Mouse (Mus musculus) hindbrain, embryonic 13.5 days (tissue): Measurements from ENCODE around the gene Kcnma1. TPM values are rescaled to one million over a fixed set of nuclear protein-coding genes. Genes with fewer than 3 reads are reported as not detected.

Source experiments
- ATAC-seq: fragments of 200-750 bp; cut with Nextera tagmentation; 2 replicates; pipeline ENCODE4 v1.8.0; 2017; ENCODE audit warnings: moderate TSS enrichment; ENCODE audit not compliant: low FRiP score
- H3K27ac ChIP-seq: fragments of 300-500 bp; sonication (generic); 2 replicates; pipeline ENCODE4 v1.5.1; 2015; ENCODE audit warnings: inconsistent platforms, mild to moderate bottlenecking, moderate library complexity
- H3K27me3 ChIP-seq: fragments of 300-500 bp; sonication (generic); 2 replicates; pipeline ENCODE4 v1.6.1; 2015; ENCODE audit warnings: mild to moderate bottlenecking, inconsistent platforms
- H3K36me3 ChIP-seq: fragments of 300-500 bp; sonication (generic); 2 replicates; pipeline ENCODE4 v1.6.1; 2015; ENCODE audit warnings: mild to moderate bottlenecking, inconsistent platforms
- H3K4me1 ChIP-seq: fragments of 300-500 bp; sonication (generic); replicated peaks from 2 replicates; pipeline ENCODE4 v1.6.1; 2015; ENCODE audit warnings: inconsistent platforms
- H3K4me2 ChIP-seq: fragments of 300-500 bp; sonication (generic); 2 replicates; pipeline ENCODE4 v1.6.1; 2015; ENCODE audit warnings: inconsistent platforms, mild to moderate bottlenecking, moderate library complexity
- H3K4me3 ChIP-seq: fragments of 300-500 bp; sonication (generic); 2 replicates; pipeline ENCODE4 v1.5.1; 2015; ENCODE audit warnings: mild to moderate bottlenecking, inconsistent platforms
- H3K9ac ChIP-seq: fragments of 300-500 bp; sonication (generic); 2 replicates; pipeline ENCODE4 v1.6.1; 2015; ENCODE audit warnings: mild to moderate bottlenecking, inconsistent platforms
- H3K9me3 ChIP-seq: fragments of 300-500 bp; sonication (generic); 2 replicates; pipeline ENCODE4 v1.6.1; 2016; ENCODE audit warnings: inconsistent platforms
- WGBS: fragments of 180-500 bp; shearing (Covaris S2); methylation state at CpG from one replicate; pipeline ENCODE4 v1.1.7; 2015; 5-methylcytosine and 5-hydroxymethylcytosine counted together
- polyA plus RNA-seq: library from polyadenylated mRNA; unstranded; fragments of >200 nt; fragmentation: Nextera tagmentation; extraction: Ambion mirVana; gene quantifications from 2 replicates; pipeline ENCODE4 v1.2.1, GENCODE M21; 2015

Kcnma1 gene
- polyA plus RNA-seq, 1 experiment from 2014 or later: 13.8 TPM

GRCm38 (mm10) chr14:23943876-23944275 is 70.4 kb downstream of the Kcnma1 start:
- no peak overlapping the region for H3K9ac ChIP-seq
- 53% methylated on average over 2 of the region's 2 CpGs for WGBS

GRCm38 (mm10) chr14:23943152-23943551 is 71.1 kb downstream of the Kcnma1 start:
- Histone ChIP-seq H3K27ac (no peak overlapping the region), H3K4me3 (no peak overlapping the region), H3K4me2 (no peak overlapping the region), H3K9ac (no peak overlapping the region), H3K27me3 (no peaks in the 10 kb centered on the region), H3K4me1 (no peaks in the 10 kb centered on the region), H3K36me3 (no peaks in the 10 kb centered on the region), H3K9me3 (no peaks in the 10 kb centered on the region)
- 58% methylated on average over 5 of the region's 5 CpGs for WGBS
- ATAC-seq: no peak

More at GRCm38 (mm10) chr14:23943876-23944275, 70.4 kb downstream of the Kcnma1 start:
- Histone ChIP-seq H3K9me3 (no peaks in the 10 kb centered on the region), H3K4me2 (no peak overlapping the region), H3K27me3 (no peaks in the 10 kb centered on the region), H3K36me3 (no peaks in the 10 kb centered on the region), H3K4me3 (no peak overlapping the region), H3K27ac (no peak overlapping the region), H3K4me1 (no peaks in the 10 kb centered on the region)
- no peak for ATAC-seq

DNA sequence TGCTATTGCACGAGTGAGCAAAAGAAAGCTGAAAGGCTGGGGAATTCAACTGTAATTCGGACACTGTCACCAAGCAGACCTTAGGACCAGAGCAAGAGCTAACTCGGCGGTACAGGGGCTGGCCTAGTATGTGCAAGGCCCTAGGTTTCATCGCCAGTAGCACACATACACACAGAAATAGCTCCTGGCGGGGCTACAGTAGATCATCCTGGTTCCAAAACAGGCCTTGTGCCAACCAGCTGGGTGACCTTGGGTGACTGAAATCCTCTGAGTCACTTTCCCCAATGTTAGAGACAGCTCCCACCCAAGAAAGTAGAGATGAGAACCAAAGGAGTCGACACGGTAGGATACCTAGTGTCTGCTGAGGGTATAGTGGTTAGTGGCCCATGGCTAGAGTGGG is 72.2 kb downstream of the Kcnma1 start:
- no peak for ATAC-seq
- 90% methylated on average over 8 of the region's 8 CpGs for WGBS

DNA sequence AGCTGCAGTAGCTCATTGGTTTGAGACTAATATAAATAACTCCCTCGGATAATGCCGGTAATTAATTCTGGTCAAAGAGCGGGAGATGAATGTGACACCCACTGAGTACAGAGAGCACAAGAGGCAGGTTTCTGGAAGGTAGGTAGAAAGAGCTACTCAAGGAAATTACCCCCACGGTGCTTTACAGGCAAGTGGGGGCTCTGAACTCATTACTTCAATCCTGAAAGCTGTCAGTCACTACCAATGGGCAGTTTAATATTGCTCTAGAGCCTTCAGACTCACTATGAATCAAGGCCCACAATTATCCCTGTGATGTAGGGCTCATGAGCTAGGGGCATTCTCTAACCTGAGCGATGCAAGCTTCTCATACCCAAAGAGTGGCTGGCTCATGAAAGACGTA is 79.3 kb downstream of the Kcnma1 start:
- H3K4me1 ChIP-seq: 0 out of 2 replicates have a peak, but pooled peaks cover 6% of the 10 kb centered on the region
- WGBS: 69% methylated on average over 6 of the region's 6 CpGs
- H3K27ac ChIP-seq: no peak overlapping the region
- H3K9me3 ChIP-seq: no peaks in the 10 kb centered on the region
- no peak overlapping the region for H3K9ac ChIP-seq
- H3K4me3 ChIP-seq: no peak overlapping the region
- no peak for ATAC-seq
- no peaks in the 10 kb centered on the region for H3K27me3 ChIP-seq
- no peak overlapping the region for H3K4me2 ChIP-seq
- no peaks in the 10 kb centered on the region for H3K36me3 ChIP-seq

More for the DNA sequence above, 72.2 kb downstream of the Kcnma1 start:
- no peak overlapping the region for H3K4me3 ChIP-seq
- H3K27me3 ChIP-seq: no peaks in the 10 kb centered on the region
- no peaks in the 10 kb centered on the region for H3K36me3 ChIP-seq
- no peak overlapping the region for H3K9ac ChIP-seq
- no peak overlapping the region for H3K4me2 ChIP-seq
- no peaks in the 10 kb centered on the region for H3K4me1 ChIP-seq
- no peaks in the 10 kb centered on the region for H3K9me3 ChIP-seq
- H3K27ac ChIP-seq: no peak overlapping the region

DNA sequence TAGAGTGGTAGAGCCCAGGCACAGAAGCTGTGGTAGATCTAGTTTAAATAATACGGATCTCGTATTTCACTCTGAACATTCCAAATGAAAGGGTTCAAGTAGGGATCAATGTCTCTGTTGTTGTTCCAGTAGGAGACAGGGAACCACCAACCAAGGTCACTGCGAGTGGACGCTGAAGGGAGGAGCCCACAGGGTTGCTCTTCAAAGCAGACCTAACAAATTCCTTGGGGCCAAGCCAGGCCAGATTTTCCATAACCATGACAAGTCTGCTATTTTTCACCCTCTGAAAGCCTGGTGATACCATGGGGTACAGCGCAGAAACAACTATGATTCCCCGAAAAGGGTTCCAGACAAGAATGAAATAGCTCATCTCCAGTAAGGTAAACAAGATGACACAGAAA is 82.6 kb downstream of the Kcnma1 start:
- whole genome bisulfite sequencing: 79% methylated on average over 6 of the region's 6 CpGs
- Histone ChIP-seq H3K4me1 (0 out of 2 replicates have a peak, but pooled peaks cover 6% of the 10 kb centered on the region), H3K4me2 (no peak overlapping the region), H3K27ac (no peak overlapping the region), H3K9me3 (no peaks in the 10 kb centered on the region), H3K9ac (no peak overlapping the region), H3K27me3 (no peaks in the 10 kb centered on the region), H3K4me3 (no peak overlapping the region), H3K36me3 (no peaks in the 10 kb centered on the region)
- ATAC-seq: no peak

- Histone ChIP-seq H3K27me3 (no peaks in the 10 kb centered on the region), H3K36me3 (no peaks in the 10 kb centered on the region), H3K4me1 (0 out of 2 replicates have a peak, but pooled peaks cover 3% of the 10 kb centered on the region), H3K27ac (no peak overlapping the region), H3K9me3 (no peaks in the 10 kb centered on the region; the same call in 1 of the 2 replicates), H3K9ac (no peak overlapping the region), H3K4me2 (no peak overlapping the region), H3K4me3 (no peak overlapping the region)
- WGBS: 88% methylated on average over 3 of the region's 3 CpGs
- ATAC-seq: no peak
Measured at GRCm38 (mm10) chr14:23929168-23929567, 85.1 kb downstream of the Kcnma1 start.

DNA sequence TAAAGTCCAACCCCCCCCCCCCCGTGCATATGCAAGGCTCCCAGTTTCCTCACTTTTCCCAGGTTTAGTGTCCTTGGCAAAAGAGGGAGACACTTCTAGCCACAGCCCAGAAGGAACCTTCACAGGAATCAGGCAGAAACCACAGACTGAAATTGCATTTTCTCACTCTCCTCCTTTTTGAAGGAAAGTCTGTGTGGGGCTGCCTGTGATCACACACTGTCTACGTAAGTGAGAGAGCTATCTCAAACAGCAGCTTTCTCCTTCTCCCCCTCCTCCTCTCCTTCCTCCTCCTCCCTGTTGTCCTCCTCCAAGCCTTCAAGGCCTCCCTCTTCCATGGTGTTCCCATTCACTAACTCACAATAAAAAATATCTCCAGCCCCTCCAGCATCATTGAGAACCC is 90.9 kb downstream of the Kcnma1 start:
- H3K9me3 ChIP-seq: no peaks in the 10 kb centered on the region; the same call in 1 of the 2 replicates
- 88% methylated on average over 2 of the region's 2 CpGs for WGBS

GRCm38 (mm10) chr14:23922755-23923154 is 91.5 kb downstream of the Kcnma1 start:
- WGBS: 89% methylated on average over 3 of the region's 3 CpGs
- no peaks in the 10 kb centered on the region; the same call in 1 of the 2 replicates for H3K9me3 ChIP-seq
- ATAC-seq: no peak
- H3K9ac ChIP-seq: no peak overlapping the region
- no peaks in the 10 kb centered on the region for H3K27me3 ChIP-seq
- H3K4me3 ChIP-seq: no peak overlapping the region
- no peaks in the 10 kb centered on the region for H3K36me3 ChIP-seq
- H3K27ac ChIP-seq: 0 out of 2 replicates have a peak overlapping the region, but pooled peaks have one; percentile 30
- no peak overlapping the region for H3K4me2 ChIP-seq
- H3K4me1 ChIP-seq: no peaks in the 10 kb centered on the region; the same call in 1 of the 2 replicates

More for the DNA sequence above, 90.9 kb downstream of the Kcnma1 start:
- Histone ChIP-seq H3K4me1 (no peaks in the 10 kb centered on the region; the same call in 1 of the 2 replicates), H3K4me3 (no peak overlapping the region), H3K27me3 (no peaks in the 10 kb centered on the region), H3K36me3 (no peaks in the 10 kb centered on the region), H3K27ac (0 out of 2 replicates have a peak overlapping the region, but pooled peaks have one; percentile 30), H3K9ac (no peak overlapping the region), H3K4me2 (no peak overlapping the region)
- ATAC-seq: no peak

GRCm38 (mm10) chr14:23911108-23911629 is 103.1 kb downstream of the Kcnma1 start:
- Histone ChIP-seq H3K4me2 (no peak overlapping the region), H3K4me3 (no peak overlapping the region), H3K9me3 (no peaks in the 10 kb centered on the region), H3K27me3 (no peaks in the 10 kb centered on the region), H3K9ac (no peak overlapping the region), H3K36me3 (no peaks in the 10 kb centered on the region), H3K27ac (no peak overlapping the region), H3K4me1 (no peaks in the 10 kb centered on the region)
- no peak for ATAC-seq
- WGBS: 48% methylated on average over 1 of the region's 1 CpGs

- H3K4me3 ChIP-seq: no peak overlapping the region
- no peak overlapping the region for H3K27ac ChIP-seq
- H3K9ac ChIP-seq: no peak overlapping the region
- no peaks in the 10 kb centered on the region for H3K36me3 ChIP-seq
- peaks cover 7% of the 10 kb centered on the region for H3K4me1 ChIP-seq
- no peak for ATAC-seq
- 83% methylated on average over 5 of the region's 5 CpGs for WGBS
- H3K27me3 ChIP-seq: no peaks in the 10 kb centered on the region
- no peaks in the 10 kb centered on the region for H3K9me3 ChIP-seq
- no peak overlapping the region for H3K4me2 ChIP-seq
Measured at GRCm38 (mm10) chr14:23908564-23908963, 105.7 kb downstream of the Kcnma1 start.

GRCm38 (mm10) chr14:23902636-23903279 is 111.5 kb downstream of the Kcnma1 start:
- ATAC-seq: peak; percentile 71
- Histone ChIP-seq H3K4me3 (no peak overlapping the region), H3K9ac (0 out of 2 replicates have a peak overlapping the region, but pooled peaks have one; percentile 29), H3K4me2 (no peak overlapping the region), H3K27ac (peak overlapping the region; percentile 78), H3K9me3 (no peaks in the 10 kb centered on the region), H3K36me3 (no peaks in the 10 kb centered on the region), H3K4me1 (peaks cover 29% of the 10 kb centered on the region), H3K27me3 (no peaks in the 10 kb centered on the region)
- WGBS: 29% methylated on average over 10 of the region's 10 CpGs

- Histone ChIP-seq H3K27ac (no peak overlapping the region), H3K9ac (no peak overlapping the region), H3K4me3 (no peak overlapping the region), H3K27me3 (0 out of 2 replicates have a peak, but pooled peaks cover 3% of the 10 kb centered on the region), H3K4me2 (no peak overlapping the region), H3K9me3 (no peaks in the 10 kb centered on the region), H3K4me1 (peaks cover 29% of the 10 kb centered on the region), H3K36me3 (no peaks in the 10 kb centered on the region)
- no peak for ATAC-seq
- WGBS: 86% methylated on average over 5 of the region's 5 CpGs
Measured at GRCm38 (mm10) chr14:23899462-23899861, 114.8 kb downstream of the Kcnma1 start.

GRCm38 (mm10) chr14:23897815-23898214 is 116.5 kb downstream of the Kcnma1 start:
- Histone ChIP-seq H3K4me2 (no peak overlapping the region), H3K27me3 (0 out of 2 replicates have a peak, but pooled peaks cover 3% of the 10 kb centered on the region), H3K9me3 (no peaks in the 10 kb centered on the region), H3K4me3 (no peak overlapping the region), H3K36me3 (no peaks in the 10 kb centered on the region), H3K27ac (no peak overlapping the region), H3K9ac (no peak overlapping the region), H3K4me1 (peaks cover 17% of the 10 kb centered on the region)
- no peak for ATAC-seq
- WGBS: 79% methylated on average over 5 of the region's 5 CpGs
